Mouse (Mus musculus) heart, postnatal 36 days (tissue): ENCODE measurements around the gene Pnkd. TPM values are rescaled to one million over a fixed set of nuclear protein-coding genes. Genes with fewer than 3 reads are reported as not detected.

Experiments
- DNase-seq, 2 experiments: peaks; one replicate each; pipeline ENCODE4 v3.0.0; 2021 to 2022
- intact Hi-C: fragments of 180-260 bp; cut with DNase I; formaldehyde crosslinking; loops from one replicate; pipeline ENCODE4 v1.15.1; 2025
- microRNA-seq, 2 experiments: library from miRNA; unstranded; fragments of <30 nt; microRNA quantifications; one replicate each; pipeline ENCODE4 v1.2.0; 2021; ENCODE audit warnings: borderline number of aligned reads in 2 of 2
- total RNA-seq, 2 experiments: library from RNA; stranded (reverse); gene quantifications; 2 replicates each; pipeline ENCODE4 v1.2.3; 2021

The Pnkd gene
- total RNA-seq, 2 experiments from 2014 or later, result 145 to 159 TPM

GRCm38 (mm10) chr1:74395290-74395689 is 110.6 kb downstream of the Pnkd start:
- DNase-seq, result no peak
- intact Hi-C loops, result loop anchor here (10.0 kb wide), 2 partner anchors 190 to 480 kb away; partner anchors contain the start of genes Bcs1l and Zfp142

DNA sequence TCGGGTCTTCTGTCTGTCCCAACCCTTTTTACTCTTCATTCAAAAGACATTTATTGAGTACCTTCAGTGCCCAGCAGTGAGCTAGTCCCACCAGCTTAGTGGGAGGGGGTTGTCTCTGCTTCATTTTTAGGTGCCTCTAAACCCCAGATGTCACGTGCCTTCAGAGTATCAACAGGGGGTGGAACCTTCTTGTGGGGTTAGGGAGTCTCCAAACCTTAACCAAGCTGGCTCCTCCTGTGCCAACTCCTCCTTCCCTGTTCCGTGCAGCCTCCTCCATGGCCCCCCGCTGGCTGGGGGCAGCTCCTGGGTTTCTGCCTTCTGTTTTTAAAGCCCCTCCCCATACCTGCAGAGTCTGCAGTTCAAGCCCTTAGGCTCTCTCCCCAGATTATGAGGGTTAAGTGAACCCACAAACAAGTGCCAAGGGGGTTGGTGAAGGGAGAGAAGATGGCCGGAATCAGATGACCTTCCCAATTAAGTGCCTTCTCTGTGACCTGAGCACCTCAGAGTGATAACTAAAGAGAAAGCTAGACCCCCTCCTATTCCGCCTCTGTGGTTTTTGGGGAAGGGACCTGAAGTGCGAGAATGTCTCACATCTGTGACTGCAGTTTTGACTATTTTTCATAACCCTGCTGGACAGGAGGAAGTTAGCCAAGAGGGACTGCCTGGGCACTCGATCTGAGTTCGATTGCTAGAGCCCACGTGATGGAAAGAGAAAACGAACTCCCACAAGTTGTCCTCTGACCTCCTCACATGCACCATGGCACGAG is 111.9 kb downstream of the Pnkd start:
- DNase-seq, result peak in 1 of 2 experiments; percentile 60
- intact Hi-C loops, result loop anchor here (10.0 kb wide), 2 partner anchors 188 to 482 kb away; partner anchors contain the start of genes Bcs1l and Zfp142

- DNase-seq, result peak; percentile 99
- intact Hi-C loops, result loop anchor here (10.0 kb wide), 2 partner anchors 187 to 483 kb away; partner anchors contain the start of genes Bcs1l and Zfp142
Observed at GRCm38 (mm10) chr1:74397268-74397918, 112.7 kb downstream of the Pnkd start.

DNA sequence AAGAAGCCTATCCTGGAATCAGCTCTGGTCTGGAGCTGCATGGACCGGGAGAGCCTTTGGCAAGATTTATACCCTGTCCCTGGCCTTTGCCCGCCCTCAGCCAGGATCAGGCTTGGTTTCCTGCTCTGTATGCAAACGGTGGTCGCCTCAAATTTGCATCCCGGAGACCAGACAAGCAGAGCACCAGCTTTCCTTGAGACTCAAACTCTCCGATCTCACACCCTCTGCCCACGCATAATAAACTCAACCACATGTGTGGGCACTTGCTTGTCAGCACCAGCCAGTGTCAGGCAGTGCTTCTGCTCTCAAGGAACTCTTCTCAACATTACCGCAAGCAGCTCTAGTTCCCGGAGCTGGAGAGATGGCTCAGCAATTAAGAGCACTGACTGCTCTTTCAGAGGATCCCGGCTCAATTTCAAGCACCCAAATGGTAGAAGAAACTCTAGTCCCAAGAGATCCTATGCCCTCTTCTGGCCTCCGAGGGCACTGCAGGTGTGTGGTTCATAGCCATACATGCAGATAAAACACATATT is 113.3 kb downstream of the Pnkd start:
- intact Hi-C loops, result loop anchor here (2.0 to 10.0 kb wide), 3 partner anchors 55 to 483 kb away; partner anchors contain the start of genes Bcs1l and Zfp142
- DNase-seq, result peak; percentile 72 to 76

GRCm38 (mm10) chr1:74400531-74400930 is 115.8 kb downstream of the Pnkd start:
- DNase-seq, result no peak
- intact Hi-C loops, result no loop called here

GRCm38 (mm10) chr1:74401015-74401702 is 116.4 kb downstream of the Pnkd start:
- intact Hi-C loops, result no loop called here
- no peak for DNase-seq

Small RNAs within 50 kb of the gene (microRNA-seq; reads per million reads assigned to microRNA genes)
- 24,462 to 40,910 reads per million in 2 experiments for gene Mir26b

Other genes starting within 250 kb of the Pnkd start
- gene Tns1, start 160.5 kb upstream of the Pnkd start, total RNA-seq, result 100 to 1,000 TPM; 672 to 786 TPM
- 1 to 10 TPM in 1 of 2 experiments, under 1 TPM in 1; 0.69 to 1.2 TPM for gene Rufy4, start 159.4 kb upstream of the Pnkd start, total RNA-seq
- gene Cxcr2, start 130.9 kb upstream of the Pnkd start, total RNA-seq, result under 1 TPM; 0.16 to 0.17 TPM
- gene Cxcr1, start 90.3 kb upstream of the Pnkd start, total RNA-seq, result not detected
- gene Arpc2, start 48.8 kb upstream of the Pnkd start, total RNA-seq, result 100 to 1,000 TPM; 135 to 140 TPM
- not detected for gene Gpbar1, start 6.4 kb upstream of the Pnkd start, total RNA-seq
- gene Aamp, start 192 bp upstream of the Pnkd start, total RNA-seq, result 100 to 1,000 TPM; 102 to 104 TPM
- gene Tmbim1, start 20.7 kb downstream of the Pnkd start, total RNA-seq, result 10 to 100 TPM; 45.8 to 50.5 TPM
- gene Catip, start 77.2 kb downstream of the Pnkd start, total RNA-seq, result under 1 TPM; 0.19 to 0.41 TPM
- gene Slc11a1, start 90.3 kb downstream of the Pnkd start, total RNA-seq, result 1 to 10 TPM; 4.7 to 5.5 TPM
- 100 to 1,000 TPM; 127 to 133 TPM for gene Ctdsp1, start 106.6 kb downstream of the Pnkd start, total RNA-seq
- gene Vil1, start 124.4 kb downstream of the Pnkd start, total RNA-seq, result 1 to 10 TPM in 1 of 2 experiments, under 1 TPM in 1; 0.86 to 1.3 TPM
- 10 to 100 TPM; 12.1 to 12.6 TPM for gene Cnot9, start 221.1 kb downstream of the Pnkd start, total RNA-seq